Mouse (Mus musculus) left cerebral cortex, postnatal 36 days (tissue): Measurements from ENCODE around the gene Nolc1. TPM values are rescaled to one million over a fixed set of nuclear protein-coding genes. Genes with fewer than 3 reads are reported as not detected.
A peak's percentile ranks its signal among the peaks of the same experiment; 100 is the strongest.

ENCODE experiments used
- DNase-seq, 2 experiments: peaks; one replicate each; pipeline ENCODE4 v3.0.0; 2021 to 2022; ENCODE audit warnings: low spot score in 2 of 2, mixed read lengths in 1 of 2
- intact Hi-C: fragments of 180-260 bp; cut with DNase I; formaldehyde crosslinking; loops from one replicate; pipeline ENCODE4 v1.15.1; 2025
- total RNA-seq, 2 experiments: library from RNA; stranded (reverse); gene quantifications; 2 replicates each; pipeline ENCODE4 v1.2.3; 2021

The Nolc1 gene
- 10 to 100 TPM; 42.5 to 44.1 TPM for total RNA-seq

DNA sequence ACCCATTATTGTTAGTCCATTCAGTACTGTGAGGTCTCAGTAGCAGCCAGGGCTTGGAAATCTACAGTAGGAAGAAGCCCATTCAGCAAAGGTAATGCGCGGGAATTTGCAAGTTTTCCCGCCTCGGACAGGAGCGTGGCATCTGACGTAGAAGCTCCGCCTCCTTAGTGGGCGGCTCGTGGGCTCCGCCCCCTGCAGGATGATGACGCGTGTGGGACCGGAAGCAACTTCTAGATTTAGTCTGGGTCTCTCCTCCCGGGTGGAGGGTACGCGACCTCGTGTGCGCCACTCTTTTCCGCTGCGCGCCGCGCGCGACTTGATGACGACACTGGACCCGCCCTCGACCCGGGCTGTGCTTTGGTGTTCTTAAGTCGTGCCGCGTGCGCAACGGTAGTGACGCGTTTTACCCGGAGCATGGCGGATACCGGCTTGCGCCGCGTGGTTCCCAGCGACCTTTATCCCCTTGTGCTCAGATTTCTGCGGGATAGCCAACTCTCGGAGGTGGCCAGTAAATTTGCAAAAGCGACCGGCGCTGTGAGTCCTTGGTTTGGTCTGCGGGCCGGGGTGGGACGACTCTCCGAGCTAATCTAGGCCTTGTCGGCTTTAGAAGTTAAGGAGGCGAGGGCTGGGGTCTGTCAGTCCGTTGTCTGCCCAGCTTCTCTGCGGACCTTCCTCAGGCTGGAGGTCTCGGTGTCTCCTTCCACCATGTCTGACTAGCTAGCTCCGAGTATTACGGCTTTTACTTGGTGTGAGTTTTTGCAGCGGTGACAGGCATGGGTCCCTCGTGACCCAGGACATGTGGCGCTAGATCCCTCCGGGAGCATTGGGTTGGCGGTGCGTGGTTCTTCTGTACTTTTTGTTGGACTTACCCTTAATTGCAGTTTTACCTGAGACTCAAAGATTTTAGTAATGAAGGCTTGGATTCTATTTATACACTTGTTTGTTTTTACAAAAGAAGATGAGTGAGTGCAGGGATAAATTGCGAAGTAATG is at the start of gene Nolc1:
TSS of gene Nolc1 (plus strand) at position 248 of the 992 bp plus-strand sequence.
- peak; percentile 100 for DNase-seq
- intact Hi-C loops, result no loop called here

GRCm38 (mm10) chr19:46026567-46026966 is 49.1 kb upstream of the Nolc1 start:
- DNase-seq, result no peak
- intact Hi-C loops, result no loop called here

DNA sequence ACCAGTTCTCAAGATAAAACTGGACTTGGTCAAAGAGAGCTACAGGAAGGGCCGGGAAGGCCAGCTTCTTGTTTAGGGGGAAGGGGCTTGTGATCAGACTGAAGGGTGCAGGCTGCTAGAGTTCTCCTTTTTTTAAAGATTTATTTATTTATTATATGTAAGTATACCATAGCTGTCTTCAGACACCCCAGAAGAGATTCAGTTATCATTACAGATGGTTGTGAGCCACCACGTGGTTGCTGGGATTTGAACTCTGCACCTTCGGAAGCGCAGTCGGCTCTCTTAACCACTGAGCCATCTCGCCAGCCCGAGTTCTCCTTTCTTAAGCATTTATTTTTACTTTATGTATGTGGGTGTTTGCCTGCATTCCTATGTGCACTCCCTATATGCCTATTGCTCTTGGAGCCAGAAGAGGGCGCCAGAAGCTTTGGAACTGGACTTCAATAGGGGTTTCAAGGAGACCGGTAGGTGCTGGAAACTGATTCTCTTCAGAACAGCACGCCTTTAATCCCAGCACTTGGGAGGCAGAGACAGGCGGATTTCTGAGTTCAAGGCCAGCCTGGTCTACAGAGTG is 46.8 kb upstream of the Nolc1 start:
- no peak for DNase-seq
- intact Hi-C loops, result no loop called here

- intact Hi-C loops, result no loop called here
- no peak for DNase-seq
These were observed 46.0 kb upstream of the Nolc1 start for GRCm38 (mm10) chr19:46029652-46030051.

DNA sequence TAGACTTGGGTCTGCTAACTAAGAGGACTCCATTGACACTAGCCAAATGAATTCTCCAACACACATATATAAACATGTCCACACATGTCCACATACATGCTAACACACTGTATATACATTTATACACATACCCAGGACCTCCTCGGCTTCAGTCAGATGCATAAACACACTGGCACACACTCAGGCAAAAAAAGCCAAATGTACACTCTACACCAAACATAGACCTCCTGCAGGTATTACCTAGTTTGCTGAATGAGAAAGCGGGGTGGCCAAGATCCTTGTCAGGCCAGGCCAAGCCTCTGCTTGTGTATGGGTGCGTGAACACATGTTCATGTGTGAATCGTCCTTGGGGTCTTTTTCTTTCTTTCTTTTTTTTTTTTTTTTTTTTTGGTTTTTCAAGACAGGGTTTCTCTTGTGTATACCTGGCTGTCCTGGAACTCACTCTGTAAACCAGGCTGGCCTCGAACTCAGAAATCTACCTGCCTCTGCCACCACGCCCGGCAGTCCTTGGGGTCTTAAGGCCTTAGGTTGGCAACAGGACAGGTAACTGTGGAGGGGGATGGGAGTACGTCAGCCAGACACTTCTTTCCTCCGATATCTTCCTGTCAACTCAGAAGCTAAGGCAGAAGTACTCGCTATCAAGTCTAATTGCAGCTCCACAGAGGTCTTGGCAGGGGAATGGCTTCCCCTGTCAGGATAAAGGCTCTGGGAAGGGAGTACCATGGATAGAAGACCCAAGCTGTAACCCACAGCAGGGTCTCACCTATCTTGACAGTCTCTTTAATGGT is 45.3 kb upstream of the Nolc1 start:
- intact Hi-C loops, result no loop called here
- DNase-seq, result no peak

DNA sequence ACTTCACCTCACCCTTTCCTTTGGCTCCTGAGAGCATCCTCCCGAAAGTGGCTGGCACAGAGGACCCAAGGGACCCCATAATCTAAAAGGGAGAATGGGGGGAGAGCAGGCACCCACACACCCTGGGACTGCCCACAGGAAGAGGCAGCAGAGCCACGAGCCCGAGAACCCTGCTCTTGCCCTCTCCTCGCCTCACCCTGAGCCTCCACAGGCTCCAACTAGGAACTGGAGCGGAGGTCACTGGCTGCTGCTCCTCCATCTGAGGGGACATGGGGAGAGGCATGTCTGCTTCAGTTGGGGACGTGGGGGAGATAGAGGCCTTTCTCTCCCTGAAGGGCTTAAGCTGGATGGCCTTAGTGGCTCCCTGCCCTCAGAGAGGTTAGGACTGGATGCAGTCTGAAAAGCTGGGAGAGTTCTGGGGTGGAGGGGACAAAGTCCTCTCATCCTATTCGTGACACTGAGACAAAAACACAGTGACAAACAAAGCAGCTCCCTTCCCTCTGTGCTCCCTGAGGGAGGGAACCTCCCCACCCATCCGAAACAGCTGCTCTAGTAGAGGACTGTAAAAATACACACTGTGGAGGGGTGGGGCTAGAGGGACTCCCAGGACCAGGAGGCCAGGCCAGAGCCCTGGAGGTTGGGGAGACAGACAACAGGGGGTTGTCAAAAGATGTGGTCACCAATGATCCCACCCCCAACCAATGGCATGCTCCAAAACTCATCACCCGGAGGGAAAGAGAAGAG is 43.8 kb upstream of the Nolc1 start:
- no peak for DNase-seq
- intact Hi-C loops, result no loop called here

GRCm38 (mm10) chr19:46032731-46033510 is 42.7 kb upstream of the Nolc1 start:
- intact Hi-C loops, result no loop called here

DNA sequence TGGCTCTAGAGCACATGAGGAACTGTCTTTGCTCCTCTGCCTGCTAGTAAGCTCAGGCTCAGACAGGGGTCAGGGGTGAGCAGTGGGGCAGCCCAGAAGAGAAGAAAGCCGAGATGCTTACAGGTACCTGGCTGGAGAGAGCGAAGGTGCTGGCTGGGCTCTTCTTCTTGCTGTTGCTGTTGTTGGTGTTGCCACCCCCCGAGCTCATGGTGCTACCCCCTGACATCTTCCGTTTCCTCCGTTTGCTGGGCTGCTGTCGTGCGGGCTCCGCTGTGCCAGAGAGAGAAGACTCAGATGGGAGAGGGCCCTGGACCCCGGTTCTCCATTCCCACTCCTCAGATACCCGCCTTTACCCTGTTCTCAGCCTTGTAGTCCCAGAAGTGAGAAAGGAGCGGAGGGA is 41.8 kb upstream of the Nolc1 start:
- intact Hi-C loops, result no loop called here
- no peak for DNase-seq

More at GRCm38 (mm10) chr19:46032731-46033510, 42.7 kb upstream of the Nolc1 start:
- DNase-seq, result peak; percentile 52 to 65

GRCm38 (mm10) chr19:46035971-46036370 is 39.7 kb upstream of the Nolc1 start:
- DNase-seq, result no peak
- intact Hi-C loops, result no loop called here

DNA sequence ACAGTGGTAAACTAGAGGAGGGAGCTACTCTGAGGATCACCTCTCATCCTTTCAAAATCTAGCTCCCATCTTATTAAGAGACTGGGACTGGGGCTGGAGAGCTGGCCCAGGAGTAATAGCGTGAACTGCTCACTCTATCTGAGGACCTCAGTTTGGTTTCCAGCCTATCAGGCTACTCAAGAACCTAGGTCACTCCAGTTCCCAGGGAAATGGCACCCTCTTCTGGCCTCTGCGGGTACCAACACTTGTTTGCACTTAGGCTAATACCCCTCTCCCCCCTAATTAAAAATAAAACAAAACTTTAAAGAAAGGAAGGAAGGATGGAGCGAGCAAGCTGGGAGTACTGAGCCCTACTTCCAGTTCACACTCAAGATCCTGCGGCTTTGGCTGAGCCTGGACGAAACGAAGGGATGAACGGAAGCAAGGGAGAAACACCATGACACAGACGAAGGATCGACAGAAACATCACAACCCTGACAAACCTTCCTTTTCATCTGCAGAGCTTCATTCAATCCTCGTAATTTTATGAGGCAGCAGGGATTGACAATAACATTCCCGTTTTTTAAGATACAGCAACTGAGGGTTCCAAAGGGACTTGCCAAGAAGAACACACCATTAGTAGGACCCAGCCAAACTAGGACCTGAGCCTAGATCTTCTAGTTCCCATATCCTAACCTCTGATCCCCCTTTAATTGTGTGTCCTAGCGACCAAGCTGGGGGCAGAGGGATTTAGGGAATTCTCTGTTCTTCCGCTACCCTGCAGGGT is 39.0 kb upstream of the Nolc1 start:
- DNase-seq, result no peak
- intact Hi-C loops, result no loop called here

- intact Hi-C loops, result no loop called here
- DNase-seq, result no peak
These were observed 38.3 kb upstream of the Nolc1 start for GRCm38 (mm10) chr19:46037243-46037924.

- intact Hi-C loops, result no loop called here
- DNase-seq, result no peak
These were observed 37.5 kb upstream of the Nolc1 start for GRCm38 (mm10) chr19:46037925-46038850.

DNA sequence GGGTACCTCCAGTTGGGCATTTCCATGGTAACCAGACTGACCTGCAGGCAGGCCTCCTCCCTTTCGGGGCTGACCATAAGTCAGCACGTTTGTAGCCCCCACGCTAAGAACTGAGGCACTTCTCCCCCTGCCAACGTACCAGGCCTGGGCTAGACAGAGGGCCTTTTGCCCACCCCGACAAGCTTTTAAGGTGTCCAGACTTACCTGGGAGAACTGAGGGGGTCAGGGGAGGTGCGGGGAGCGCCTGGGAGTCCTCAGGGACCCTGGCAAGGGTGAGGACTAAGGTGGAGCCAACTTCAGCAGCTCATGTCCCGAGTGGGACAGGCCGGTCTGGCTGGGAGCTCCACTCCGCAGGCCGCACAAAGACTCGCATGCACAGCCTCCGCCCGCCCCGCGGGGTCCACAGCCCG is 36.8 kb upstream of the Nolc1 start:
- intact Hi-C loops, result no loop called here
- no peak for DNase-seq

- intact Hi-C loops, result no loop called here
- DNase-seq, result peak; percentile 78 to 89
These were observed 36.2 kb upstream of the Nolc1 start for GRCm38 (mm10) chr19:46039478-46039877.

GRCm38 (mm10) chr19:46040149-46040902 is 35.3 kb upstream of the Nolc1 start:
- intact Hi-C loops, result loop anchor here (5.0 kb wide), 1 partner anchor 43 kb away; the partner anchor contains the start of gene Armh3
- no peak for DNase-seq
